Mouse (Mus musculus) liver, adult 10 weeks (tissue): ENCODE measurements around the gene Plscr3. TPM values are rescaled to one million over a fixed set of nuclear protein-coding genes. Genes with fewer than 3 reads are reported as not detected.

Source experiments
- polyA plus RNA-seq: library from polyadenylated mRNA; stranded (reverse); fragments of 350-450 nt; fragmentation: Illumina TruSeq; extraction: RNeasy Lipid Tissue Mini Kit (QIAGEN cat#74804); gene quantifications from one replicate; pipeline ENCODE4 v1.2.3, GENCODE M21; 2014; ENCODE audit warnings: low read depth, low replicate concordance

Gene Plscr3
- polyA plus RNA-seq, result 1.1 TPM

GRCm38 (mm10) chr11:69846198-69846680 lies at the start of gene Plscr3:
TSS of gene Plscr3 (plus strand) at chr11:69846376.

DNA sequence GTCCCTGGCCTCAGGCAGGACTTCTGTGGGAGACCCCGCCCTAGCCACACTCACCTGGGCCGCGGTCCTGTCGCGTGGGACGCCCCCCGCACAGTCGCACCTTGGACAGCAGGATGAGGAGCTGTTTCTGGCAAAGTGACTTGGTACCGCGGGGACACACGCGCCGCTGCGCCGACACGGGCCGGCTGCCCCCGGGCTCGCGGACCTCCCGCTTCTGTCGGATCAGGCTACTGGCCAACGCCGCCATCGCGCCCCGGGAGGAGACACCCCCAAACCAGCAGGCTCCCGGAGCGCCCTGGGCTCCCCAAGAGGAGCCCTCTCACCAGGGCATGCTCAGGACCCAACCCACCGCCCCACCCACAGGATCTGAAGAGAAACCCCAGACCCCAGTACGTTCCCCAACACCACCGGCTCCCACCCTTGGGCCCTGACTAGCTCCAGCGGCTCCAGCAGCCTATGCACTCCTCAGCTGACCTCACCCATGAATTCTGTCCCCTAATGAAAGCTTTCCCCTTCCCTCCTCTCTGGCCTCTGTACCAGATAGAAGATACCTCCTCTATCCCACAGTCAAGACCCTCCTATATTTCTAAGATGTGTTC lies 44.7 kb upstream of the Plscr3 start, which contains the start of gene Fgf11:
Fgf11 (minus strand) TSS at position 479 of the 599 bp plus-strand sequence.

GRCm38 (mm10) chr11:69804972-69805909 lies 40.9 kb upstream of the Plscr3 start, which contains the start of gene Tmem102:
TSS of gene Tmem102 (minus strand) at chr11:69805624.

DNA sequence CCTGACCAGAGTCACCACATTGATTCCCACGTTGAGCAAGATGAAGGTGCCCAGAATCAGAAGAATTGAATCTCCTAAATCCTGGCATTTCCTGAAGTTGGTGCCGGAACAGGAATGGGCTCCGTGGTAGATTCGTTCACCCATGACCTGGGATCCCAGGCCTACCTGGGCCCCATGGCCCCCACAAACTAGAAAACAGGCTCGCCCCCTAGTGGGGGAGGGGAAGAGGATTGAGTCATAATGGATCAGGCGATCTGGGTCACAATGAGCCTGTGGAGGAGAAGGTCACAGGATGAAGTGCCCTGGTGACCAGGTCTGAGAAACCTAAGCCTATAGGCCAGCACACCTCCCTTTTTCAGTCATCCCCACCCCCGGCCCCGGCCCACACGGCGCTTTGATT lies 31.0 kb upstream of the Plscr3 start, which contains the start of gene Gm39566:
Gm39566 (minus strand) TSS at position 144 of the 400 bp plus-strand sequence.

DNA sequence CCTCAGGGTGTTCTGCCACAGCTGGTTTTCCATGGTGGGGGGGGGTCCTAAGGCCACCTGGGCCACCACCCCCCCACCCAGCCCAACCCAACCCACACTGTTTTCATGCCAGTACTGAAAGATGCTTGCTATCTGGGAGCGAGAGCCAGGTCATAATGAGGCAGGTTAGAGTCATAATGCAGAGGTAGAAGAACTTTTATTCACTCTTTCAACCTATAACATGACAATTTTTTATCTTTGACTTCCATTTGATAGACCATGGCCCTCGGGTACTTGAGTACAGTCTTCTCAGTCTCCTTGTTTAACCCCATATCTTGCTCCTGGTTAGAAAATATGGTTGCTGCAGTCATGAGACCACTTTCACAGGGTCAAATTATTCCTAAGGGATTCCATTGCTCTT lies 27.8 kb upstream of the Plscr3 start, which contains the start of gene Spem2:
Spem2 (minus strand) TSS at position 101 of the 400 bp plus-strand sequence.

GRCm38 (mm10) chr11:69822080-69822479 lies 24.1 kb upstream of the Plscr3 start, which contains the start of gene Spem1:
TSS of gene Spem1 (minus strand) at chr11:69822180.

GRCm38 (mm10) chr11:69837604-69837951 lies 8.6 kb upstream of the Plscr3 start, which contains the start of gene Nlgn2:
TSS of gene Nlgn2 (minus strand) at chr11:69837784.

GRCm38 (mm10) chr11:69837952-69838713 lies 8.0 kb upstream of the Plscr3 start, which contains the start of gene Tmem256:
TSS of gene Tmem256 (plus strand) at chr11:69838514.

GRCm38 (mm10) chr11:69858113-69858998 lies 12.2 kb downstream of the Plscr3 start, which contains the start of gene Tnk1:
TSS of gene Tnk1 (minus strand) at chr11:69858730.

DNA sequence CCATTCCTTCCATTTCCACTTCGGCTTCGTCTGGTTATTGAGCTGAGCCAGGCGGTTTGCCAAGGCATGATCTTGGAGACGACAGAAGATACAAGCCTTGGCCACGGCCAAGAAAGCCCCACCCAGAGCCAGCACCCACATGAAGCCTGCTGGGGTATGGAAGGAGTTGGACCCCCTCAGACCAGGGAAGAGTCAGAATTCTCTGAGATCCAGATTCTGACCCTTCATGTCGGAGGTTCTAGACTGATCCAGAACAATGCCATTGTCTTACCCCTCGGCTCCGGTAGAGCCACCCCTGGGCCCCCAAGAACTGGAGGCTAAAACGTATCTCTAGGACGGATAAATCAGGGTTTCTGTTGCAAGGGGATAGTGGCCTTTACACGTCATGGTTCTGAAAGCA lies 31.7 kb downstream of the Plscr3 start, which contains the start of gene Tmem95:
Tmem95 (minus strand) TSS at position 141 of the 400 bp plus-strand sequence.

GRCm38 (mm10) chr11:69880853-69881603 lies 34.9 kb downstream of the Plscr3 start, which contains the start of gene Kctd11:
TSS of gene Kctd11 (minus strand) at chr11:69881406.

GRCm38 (mm10) chr11:69895291-69895690 lies 49.1 kb downstream of the Plscr3 start, which contains the start of gene Acap1:
TSS of gene Acap1 (minus strand) at chr11:69895539.

DNA sequence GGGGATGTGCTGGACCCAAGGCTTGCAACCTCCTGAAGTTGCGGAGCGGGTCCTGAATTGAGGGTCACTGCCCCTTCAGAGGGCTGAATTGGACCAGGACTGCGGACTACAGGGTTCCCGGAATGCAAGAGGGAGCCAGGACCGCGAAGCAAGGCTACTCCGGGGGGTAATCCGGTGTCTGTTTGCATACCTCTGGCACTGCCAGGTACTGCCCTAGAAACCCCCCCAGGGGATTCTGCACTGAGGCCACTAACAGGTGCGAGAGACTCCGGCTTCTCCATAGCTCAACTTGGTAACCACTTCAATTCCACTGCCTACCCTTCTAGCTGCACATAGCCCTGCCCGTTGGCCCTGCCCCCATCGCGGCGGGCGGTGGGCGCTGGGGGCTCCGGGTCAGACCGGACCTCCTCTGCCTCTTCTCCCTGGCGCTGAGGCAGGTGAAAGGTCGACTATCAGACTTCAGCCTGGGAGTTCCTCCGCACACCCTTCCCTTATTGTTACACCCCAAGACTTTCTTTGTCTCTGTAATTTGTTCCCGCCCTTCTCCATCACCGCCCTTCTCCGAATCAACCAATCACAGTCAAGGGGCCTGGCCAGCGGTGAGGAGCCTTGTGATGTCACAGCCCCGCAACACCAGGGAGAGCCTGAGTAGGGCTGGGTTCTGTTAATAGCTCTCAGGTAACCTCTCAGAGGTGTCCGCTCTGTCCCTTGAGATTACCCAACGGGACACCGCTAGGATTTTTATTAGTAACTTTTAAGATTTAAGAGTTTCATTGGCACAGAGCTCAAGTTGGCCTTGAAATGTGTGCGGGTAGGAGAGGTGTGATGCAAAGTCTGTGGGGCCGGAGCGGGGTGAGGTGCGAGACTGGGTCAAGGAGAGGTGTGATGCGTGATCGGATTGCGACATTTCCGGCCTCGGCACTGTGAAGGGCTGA lies 54.6 kb downstream of the Plscr3 start, which contains the start of the genes 2810408A11Rik and Neurl4:
2810408A11Rik (minus strand) TSS at position 517 of the 935 bp plus-strand sequence.
Neurl4 (plus strand) TSS at position 602 of the 935 bp plus-strand sequence.

Other genes starting within 250 kb of the Plscr3 start
- 0.13 TPM for gene Atp1b2, start 240.4 kb upstream of the Plscr3 start, polyA plus RNA-seq
- gene Shbg, start 228.5 kb upstream of the Plscr3 start, polyA plus RNA-seq, result not detected
- gene Sat2, start 224.4 kb upstream of the Plscr3 start, polyA plus RNA-seq, result 8.5 TPM
- gene Fxr2, start 213.4 kb upstream of the Plscr3 start, polyA plus RNA-seq, result 7.8 TPM
- not detected for gene Sox15, start 191.1 kb upstream of the Plscr3 start, polyA plus RNA-seq
- 22.1 TPM for gene Mpdu1, start 183.7 kb upstream of the Plscr3 start, polyA plus RNA-seq
- 3.8 TPM for gene Cd68, start 180.2 kb upstream of the Plscr3 start, polyA plus RNA-seq
- gene Eif4a1, start 174.0 kb upstream of the Plscr3 start, polyA plus RNA-seq, result 340 TPM
- gene Senp3, start 164.3 kb upstream of the Plscr3 start, polyA plus RNA-seq, result 33.7 TPM
- 2.8 TPM for gene Tnfsf13, start 160.6 kb upstream of the Plscr3 start, polyA plus RNA-seq
- 1.5 TPM for gene Tnfsf12, start 150.5 kb upstream of the Plscr3 start, polyA plus RNA-seq
- not detected for gene Tnfsfm13, start 150.3 kb upstream of the Plscr3 start, polyA plus RNA-seq
- gene Polr2a, start 87.7 kb upstream of the Plscr3 start, polyA plus RNA-seq, result 7.7 TPM
- not detected for gene Slc35g3, start 84.4 kb upstream of the Plscr3 start, polyA plus RNA-seq
- 4.1 TPM for gene Zbtb4, start 80.5 kb upstream of the Plscr3 start, polyA plus RNA-seq
- 0.58 TPM for gene Chrnb1, start 50.4 kb upstream of the Plscr3 start, polyA plus RNA-seq
- 0.29 TPM for gene Fgf11, start 44.5 kb upstream of the Plscr3 start, polyA plus RNA-seq
- 3.6 TPM for gene Tmem102, start 40.8 kb upstream of the Plscr3 start, polyA plus RNA-seq
- not detected for gene Gm39566, start 31.1 kb upstream of the Plscr3 start, polyA plus RNA-seq
- gene Spem2, start 27.9 kb upstream of the Plscr3 start, polyA plus RNA-seq, result not detected
- not detected for gene Spem1, start 24.2 kb upstream of the Plscr3 start, polyA plus RNA-seq
- gene Nlgn2, start 8.6 kb upstream of the Plscr3 start, polyA plus RNA-seq, result 0.11 TPM
- gene Tmem256, start 7.9 kb upstream of the Plscr3 start, polyA plus RNA-seq, result 58.8 TPM
- not detected for gene Tnk1, start 12.4 kb downstream of the Plscr3 start, polyA plus RNA-seq
- gene Tmem95, start 31.6 kb downstream of the Plscr3 start, polyA plus RNA-seq, result not detected
- 0.42 TPM for gene Kctd11, start 35.0 kb downstream of the Plscr3 start, polyA plus RNA-seq
- gene Acap1, start 49.2 kb downstream of the Plscr3 start, polyA plus RNA-seq, result 0.40 TPM
- not detected for gene 2810408A11Rik, start 54.6 kb downstream of the Plscr3 start, polyA plus RNA-seq
- gene Neurl4, start 54.7 kb downstream of the Plscr3 start, polyA plus RNA-seq, result 3.0 TPM
- 9.6 TPM for gene Gps2, start 67.5 kb downstream of the Plscr3 start, polyA plus RNA-seq
- 155 TPM for gene Eif5a, start 75.6 kb downstream of the Plscr3 start, polyA plus RNA-seq
- gene Ybx2, start 89.4 kb downstream of the Plscr3 start, polyA plus RNA-seq, result not detected
- not detected for gene Slc2a4, start 101.8 kb downstream of the Plscr3 start, polyA plus RNA-seq
- 0.40 TPM for gene Cldn7, start 118.4 kb downstream of the Plscr3 start, polyA plus RNA-seq
- 25.5 TPM for gene Ctdnep1, start 134.8 kb downstream of the Plscr3 start, polyA plus RNA-seq
- gene Elp5, start 136.1 kb downstream of the Plscr3 start, polyA plus RNA-seq, result 9.7 TPM
- gene Gabarap, start 144.8 kb downstream of the Plscr3 start, polyA plus RNA-seq, result 367 TPM
- 7.1 TPM for gene Phf23, start 149.4 kb downstream of the Plscr3 start, polyA plus RNA-seq
- gene Dvl2, start 154.2 kb downstream of the Plscr3 start, polyA plus RNA-seq, result 0.37 TPM
- 60.6 TPM for gene Acadvl, start 169.0 kb downstream of the Plscr3 start, polyA plus RNA-seq
- 0.13 TPM for gene Dlg4, start 170.6 kb downstream of the Plscr3 start, polyA plus RNA-seq
- 171 TPM for gene Asgr1, start 207.7 kb downstream of the Plscr3 start, polyA plus RNA-seq
- 93.1 TPM for gene Asgr2, start 246.3 kb downstream of the Plscr3 start, polyA plus RNA-seq